Mouse (Mus musculus) liver, embryonic 14.5 days (tissue): ENCODE measurements around the gene Cenps.

ENCODE experiments used
- CTCF ChIP-seq: IDR thresholded peaks from 2 replicates; pipeline ENCODE4 v1.5.1; 2016; ENCODE audit warnings: antibody characterized with exemption, low read depth, control low read depth
- EP300 ChIP-seq: IDR thresholded peaks from 2 replicates; pipeline ENCODE4 v1.6.1; 2016; ENCODE audit warnings: antibody characterized with exemption, low read depth

- TF ChIP-seq CTCF (no peak), EP300 (no peak)
Observed at GRCm38 (mm10) chr4:149172666-149173065, 35.2 kb upstream of the Cenps start.
